Mouse (Mus musculus): Measurements from ENCODE around the gene Parn.
"Not testable (repeated sequence)": the region's sequence is repeated elsewhere in the genome, so short reads cannot be mapped to it uniquely, and the experiment has no call there.

Parn gene

DNA sequence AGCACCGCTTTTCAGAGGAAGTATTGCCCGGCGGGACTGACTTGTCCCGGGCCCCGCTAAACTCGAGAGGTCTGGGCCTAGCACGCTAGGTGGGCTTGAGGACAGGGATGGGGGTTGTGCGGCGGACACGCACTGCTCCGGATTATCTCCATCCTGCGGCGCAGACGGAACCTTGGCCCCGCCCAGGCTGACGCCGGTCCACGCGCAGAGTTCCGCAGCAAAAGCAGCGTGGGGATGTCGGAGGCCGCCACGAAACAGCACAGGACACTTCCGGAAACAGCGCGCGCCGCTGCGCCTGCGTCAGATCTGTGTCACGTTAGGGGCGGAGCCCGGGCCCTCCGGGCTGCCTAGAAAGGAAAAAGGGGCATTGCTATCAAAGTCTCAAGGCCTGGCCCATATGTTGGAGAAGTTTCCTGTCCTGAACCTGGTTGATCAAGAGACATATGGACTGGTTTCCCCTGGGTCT is at the start of gene Parn:
Gene Parn (minus strand): TSS at position 293 of the 466 bp plus-strand sequence.
- peak; percentile 82 for DNase-seq (ENCODE audit: low spot score)

DNA sequence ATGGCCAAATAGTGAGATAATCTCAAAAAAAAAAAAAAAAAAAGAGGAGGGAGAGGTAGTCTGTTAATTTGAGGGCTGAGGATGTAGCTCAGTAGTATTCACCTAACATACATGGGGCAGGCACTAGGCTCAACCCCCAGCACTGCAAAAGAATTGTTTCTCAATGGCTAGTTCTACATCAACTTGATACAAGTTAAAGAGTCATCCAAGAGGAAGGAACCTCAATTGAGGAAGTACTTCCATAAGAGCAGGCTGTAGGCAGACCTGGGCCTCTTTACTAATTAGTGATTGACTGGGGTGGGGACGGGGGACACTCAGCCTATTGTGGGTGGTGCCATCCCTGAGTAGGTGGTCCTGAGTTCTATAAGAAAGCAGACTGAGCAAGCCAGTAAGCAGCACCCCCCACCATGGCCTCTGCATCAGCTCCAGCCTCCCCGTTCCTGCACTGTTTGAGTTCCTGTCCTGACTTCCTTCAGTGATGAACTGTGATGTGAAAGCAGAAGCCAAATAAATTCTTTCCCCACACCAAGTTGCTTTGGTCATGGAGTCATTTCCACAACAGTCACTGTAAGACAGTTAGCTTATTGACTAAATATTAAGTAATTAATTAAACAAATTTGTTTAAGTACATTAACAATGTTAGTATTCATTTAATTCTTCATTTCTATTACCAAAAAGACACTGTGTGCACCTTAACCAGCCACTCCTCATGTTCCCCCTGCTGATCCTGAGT is 49.0 kb upstream of the Parn start:
- no peak for DNase-seq (ENCODE audit: low spot score)

DNA sequence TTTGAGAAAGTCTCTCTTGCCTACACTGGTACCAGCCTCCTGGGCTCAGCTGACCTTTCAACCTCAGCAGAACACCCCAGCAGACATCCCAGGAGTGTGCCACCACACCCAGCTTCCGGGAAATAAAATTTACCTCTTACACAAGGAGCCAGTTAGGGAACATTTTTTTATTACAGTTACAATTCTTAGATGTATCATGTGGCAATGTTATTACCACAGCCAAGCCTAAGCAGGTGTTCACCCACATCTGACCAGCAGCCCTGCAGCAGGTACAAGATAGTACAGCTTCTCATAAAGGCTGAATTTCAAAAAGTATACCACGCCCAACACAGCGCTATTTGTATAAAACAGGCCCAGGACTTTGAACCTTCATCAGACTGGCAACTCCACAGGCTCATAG is 46.9 kb upstream of the Parn start:
- no peak for DNase-seq (ENCODE audit: low spot score)

DNA sequence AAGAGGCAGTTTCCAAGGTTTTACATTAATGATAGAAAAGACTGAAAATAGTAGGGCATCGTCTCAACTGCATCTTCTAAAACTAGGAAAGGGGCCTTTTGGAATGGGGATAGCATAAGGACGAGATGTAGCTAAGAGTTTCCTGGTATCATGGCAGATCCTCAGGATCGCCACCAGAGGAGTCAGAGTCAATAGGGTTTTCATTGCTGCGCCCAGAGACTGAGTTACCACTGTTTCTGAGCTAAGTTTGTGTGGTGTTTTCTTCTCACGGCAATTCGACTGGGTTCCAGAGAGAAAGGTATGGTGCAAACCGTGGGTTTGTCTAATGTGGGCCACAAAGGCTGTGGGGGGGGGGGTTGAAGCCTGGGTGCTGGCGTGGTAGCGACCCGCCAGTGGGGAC is 36.7 kb upstream of the Parn start:
- DNase-seq (ENCODE audit: low spot score): no peak

DNA sequence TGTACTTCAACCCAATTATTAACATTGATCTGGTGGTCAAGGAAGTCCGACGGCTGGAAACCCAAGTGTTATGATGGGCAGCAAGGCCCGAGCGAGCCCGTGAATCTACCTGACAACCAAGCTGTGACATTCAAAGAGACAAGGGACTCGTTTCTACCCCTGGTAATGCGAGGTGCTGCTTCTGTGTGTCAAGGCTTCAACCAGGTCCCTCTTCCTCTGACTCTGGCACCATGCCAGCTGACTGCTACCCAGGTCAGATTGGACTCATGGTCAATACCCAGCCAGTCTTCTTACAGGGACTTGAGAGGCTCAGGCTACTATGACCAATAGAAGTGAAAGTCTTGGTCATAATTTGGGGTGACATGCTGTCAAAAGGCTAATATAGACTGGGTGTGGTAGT is 34.2 kb upstream of the Parn start:
- no peak for DNase-seq (ENCODE audit: low spot score)

DNA sequence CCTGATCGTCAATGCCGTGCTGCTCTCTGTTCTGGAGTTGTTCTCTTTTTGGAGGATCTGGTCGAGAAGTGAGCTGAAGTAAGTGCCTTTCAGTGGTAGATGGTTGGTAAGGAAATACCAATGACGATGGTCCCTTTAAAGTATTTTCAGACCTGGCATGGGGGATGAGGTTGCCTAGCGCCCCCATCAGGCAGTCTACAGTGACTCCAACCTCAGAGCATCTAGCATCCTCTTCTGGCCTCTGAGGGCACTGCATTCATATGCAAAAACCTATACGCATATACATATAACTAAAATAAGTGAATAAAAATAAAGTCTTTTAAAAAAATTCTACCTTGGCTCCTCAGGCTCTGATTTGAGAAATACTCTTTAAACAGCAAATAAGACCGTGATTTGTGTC is 31.0 kb upstream of the Parn start:
- DNase-seq (ENCODE audit: low spot score): no peak

DNA sequence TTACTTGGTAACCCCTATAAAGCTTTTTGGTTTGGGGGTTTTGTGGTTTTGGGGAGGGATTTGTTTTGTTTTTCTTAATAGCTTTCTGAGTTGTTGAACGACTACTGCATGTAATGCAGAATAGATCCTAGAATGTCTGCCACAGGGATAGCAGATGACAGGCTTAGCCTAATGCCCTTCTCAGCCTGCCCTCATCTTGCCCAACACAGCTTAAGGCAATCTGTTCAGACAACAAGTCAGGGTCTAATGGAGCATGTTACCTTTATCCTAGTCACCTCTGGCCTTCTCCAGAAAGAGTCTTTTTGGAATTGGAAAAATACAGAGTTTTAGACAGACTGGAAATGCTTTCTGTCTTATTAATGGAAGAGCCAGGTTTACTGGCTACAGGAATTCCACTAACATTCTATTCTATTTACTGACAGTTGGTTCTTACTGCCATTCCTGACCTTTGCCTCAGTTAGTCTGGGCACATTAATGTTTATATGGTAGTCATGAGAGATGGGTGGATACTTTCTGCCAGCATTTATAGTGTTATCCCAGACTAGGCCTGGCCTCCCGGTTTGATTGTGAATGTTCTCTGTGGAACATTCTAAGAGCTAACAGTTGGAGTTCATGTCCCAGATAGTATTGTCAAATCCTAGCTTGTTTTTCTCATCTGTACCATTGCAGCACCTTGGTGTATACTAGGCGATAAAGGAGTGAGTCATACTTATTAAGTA is 10.8 kb upstream of the Parn start:
- no peak for DNase-seq (ENCODE audit: low spot score)

DNA sequence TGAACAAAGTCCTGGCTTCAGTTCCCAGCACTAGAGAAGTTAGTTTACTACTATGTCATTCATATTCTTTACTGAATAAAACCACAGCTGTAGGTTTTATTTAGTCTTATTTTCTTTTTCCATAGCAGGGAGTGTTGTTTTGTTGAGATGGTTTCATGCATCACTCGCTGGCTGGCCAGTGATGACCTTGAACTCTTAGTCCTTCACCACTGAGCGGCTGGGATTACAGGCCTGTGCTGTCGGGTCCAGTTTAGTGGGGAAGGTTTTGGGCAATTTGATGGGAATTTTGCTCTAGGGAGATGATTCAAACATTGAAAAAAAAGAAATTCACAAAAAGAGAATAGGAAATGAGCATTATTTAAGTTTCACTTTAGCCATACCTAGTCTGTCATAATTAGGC is 6.5 kb upstream of the Parn start:
- no peak for DNase-seq (ENCODE audit: low spot score)

DNA sequence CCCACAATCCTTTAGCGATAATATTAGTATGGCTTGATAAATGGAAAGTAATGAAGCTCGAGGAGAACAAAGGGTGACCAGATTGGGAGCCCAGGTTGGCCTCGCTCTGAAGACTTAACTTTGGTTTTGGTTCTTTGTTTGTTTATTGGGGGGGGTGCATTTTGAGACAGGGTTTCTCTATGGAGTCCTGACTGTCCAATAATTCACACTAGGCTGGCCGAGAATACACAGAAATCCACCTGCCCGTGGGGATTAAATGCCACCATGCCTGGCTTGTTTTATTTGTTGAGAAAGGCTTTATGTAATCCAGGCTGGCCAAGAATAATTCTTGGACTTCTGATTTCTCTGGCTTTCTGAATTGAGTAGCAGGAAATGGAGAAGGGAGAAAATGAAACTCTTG is 5.1 kb upstream of the Parn start:
- no peak for DNase-seq (ENCODE audit: low spot score)

DNA sequence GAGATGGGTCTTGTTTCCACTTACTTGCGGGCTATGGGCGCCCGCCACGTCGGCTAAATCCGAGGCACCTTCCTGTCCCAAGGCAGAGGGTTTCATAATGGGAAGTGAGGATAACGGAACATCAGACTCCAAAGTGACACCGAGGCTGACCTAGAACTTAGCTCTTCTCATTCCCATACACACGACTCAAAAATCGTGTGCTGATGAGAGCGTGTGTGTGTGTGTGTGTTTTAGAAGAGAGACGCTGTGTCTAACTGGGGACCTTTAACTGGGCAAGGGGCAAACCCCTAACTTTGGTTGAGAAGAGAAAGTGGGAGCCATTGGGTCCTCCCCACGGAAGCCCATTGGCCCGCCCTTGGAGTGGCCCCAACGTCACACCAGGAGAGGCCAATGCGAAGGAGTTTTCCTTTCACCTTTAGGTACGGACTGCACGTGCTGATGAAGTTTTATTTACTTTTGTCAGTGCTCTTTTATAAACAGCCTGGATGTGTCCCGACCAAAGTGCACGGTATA is 4.5 kb upstream of the Parn start:
- DNase-seq (ENCODE audit: low spot score): peak; percentile 34

DNA sequence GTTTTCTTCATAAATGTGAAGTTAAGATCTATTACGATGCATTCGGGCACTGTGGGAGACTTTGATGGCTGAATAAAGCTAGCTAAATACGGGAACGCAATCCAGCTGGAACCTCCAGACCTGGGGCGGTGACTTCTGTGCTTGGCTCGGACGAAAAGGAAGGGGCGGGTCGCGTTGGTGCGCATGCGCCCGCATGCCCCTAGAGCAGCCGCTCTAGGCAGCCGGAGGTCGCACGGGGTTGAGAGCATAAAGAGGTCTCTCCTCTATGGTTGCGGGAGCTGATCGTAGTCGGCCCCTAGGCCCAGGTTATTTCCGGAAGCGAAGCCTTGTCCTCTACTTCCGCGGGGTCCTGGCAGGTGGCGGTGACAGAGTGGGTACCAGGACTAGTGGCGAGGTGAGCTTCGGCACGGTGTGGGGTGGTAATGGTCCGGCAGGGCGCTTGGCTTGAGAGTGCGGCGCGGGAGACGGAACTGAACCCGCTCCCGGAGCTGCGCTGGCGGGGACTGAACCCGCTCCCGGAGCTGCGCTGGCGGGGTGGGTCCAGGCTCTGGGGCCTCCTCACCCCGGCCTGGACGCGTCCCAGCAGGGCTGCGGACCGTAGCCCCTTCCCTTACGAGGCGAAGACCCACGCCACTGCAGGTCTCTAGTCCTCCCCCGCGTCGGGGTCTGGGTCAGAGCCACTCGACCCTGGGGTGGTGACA is 3.9 kb upstream of the Parn start, which contains the start of the genes Bfar and 3110001I22Rik:
Gene Bfar (plus strand): TSS at position 174 of the 701 bp plus-strand sequence.
Gene 3110001I22Rik (plus strand): TSS at position 245 of the 701 bp plus-strand sequence.
- peak; percentile 83 for DNase-seq (ENCODE audit: low spot score)

DNA sequence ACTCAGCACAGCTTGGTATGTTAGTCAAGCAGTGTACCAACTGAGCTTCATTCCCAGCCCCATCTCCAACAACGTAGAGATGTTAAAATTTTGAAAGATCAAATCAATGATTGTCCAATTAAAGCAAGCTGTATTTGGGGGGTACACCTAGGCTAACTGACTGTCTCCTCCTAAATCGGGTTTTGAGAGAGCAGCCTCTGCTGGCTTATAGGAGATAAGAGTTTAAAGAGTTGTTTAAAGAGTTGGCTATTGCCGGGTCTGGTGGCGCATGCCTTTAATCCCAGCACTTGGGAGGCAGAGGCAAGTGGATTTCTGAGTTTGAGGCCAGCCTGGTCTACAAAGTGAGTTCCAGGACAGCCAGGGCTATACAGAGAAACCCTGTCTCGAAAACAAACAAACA is 2.9 kb upstream of the Parn start:
- DNase-seq (ENCODE audit: low spot score): not testable (repeated sequence)

DNA sequence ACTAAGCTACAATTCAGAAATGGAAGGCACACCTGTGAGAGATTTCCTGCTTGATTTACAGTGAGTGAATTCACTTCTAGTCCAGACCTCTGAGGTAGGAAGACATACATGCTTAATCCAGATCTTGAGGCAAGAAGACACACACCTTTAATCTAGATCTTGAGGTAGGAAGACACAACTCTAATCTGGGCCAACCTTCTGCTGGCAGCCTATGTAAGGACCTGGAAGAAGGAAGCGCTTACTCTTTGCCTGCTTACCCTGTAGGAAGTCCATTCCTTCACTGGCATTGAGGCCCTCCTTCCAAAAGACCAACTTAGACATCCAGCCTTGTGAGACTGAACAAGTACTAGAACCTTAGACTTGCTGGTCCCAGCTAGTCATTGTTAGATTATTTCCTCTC is 1.3 kb upstream of the Parn start:
- no peak for DNase-seq (ENCODE audit: low spot score)

DNA sequence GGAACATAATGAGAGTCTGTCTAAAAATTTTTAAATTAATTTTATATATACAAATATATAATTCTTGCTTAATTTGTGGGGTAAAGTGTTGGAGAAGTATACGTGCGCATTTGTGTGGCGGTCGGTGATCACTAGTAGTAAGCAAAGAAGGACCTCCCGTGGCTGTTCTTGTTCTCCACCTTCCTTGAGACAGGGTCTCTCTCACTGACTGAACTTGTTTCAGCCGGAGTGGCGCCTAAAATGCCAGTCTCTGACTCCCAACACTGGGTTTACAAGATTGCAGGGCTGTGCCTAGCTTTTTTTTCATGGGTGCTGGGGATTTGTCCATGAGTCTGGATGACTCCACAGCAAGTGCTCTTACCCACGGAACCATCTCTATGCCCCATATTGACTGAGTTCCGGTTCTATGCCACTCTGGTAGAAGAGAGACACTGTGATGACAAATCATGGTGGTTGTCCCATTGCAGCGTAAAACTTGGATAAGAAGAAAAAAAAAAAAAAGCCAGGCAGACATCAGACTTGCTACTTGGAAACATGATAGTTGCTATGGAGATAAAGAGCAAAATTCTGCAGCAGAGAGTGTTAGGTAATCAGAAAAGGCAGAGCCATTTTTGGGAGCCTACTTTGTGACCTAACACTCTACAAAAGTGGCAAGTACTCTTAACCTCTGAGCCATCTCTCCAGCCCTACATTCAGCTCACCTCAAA is 585 bp upstream of the Parn start:
- DNase-seq (ENCODE audit: low spot score): no peak

DNA sequence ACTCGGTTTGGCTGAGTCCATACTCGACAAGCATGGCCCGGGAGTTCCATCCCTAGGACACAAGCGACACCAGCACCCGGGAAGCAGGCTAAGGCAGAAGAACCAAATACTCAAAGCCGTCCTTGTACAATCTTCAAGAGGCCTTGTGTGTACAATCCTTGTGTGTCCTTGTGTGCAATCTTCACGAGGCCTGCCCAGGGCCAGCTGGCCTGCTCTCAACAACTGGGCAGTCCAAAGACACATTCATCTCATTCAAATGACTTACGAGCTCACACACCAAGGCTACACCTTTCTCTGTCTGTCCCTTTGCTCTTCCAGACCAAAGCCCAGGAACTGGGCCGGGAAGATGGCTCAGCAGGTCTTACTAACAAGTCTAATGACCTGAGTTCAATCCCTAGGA is 7.2 kb downstream of the Parn start:
- DNase-seq (ENCODE audit: low spot score): no peak

DNA sequence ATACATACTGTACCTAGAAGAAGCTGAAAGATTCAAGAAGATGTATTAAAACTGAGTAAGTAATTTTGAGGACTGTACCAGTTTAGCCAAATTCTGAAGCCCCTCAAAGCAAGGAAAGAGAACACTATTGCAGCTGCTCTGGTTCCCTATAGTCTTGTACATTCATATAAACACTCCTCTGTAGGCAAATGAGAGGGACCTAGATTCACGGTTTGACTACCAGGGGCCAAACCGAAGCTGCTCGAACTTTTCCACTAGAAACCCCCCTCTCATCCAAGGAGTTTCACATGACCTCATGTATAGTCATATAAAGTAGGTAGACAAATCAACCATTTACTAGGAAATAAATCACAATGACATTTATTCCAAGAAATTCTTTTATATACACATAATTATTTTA is 9.1 kb downstream of the Parn start:
- DNase-seq (ENCODE audit: low spot score): no peak

DNA sequence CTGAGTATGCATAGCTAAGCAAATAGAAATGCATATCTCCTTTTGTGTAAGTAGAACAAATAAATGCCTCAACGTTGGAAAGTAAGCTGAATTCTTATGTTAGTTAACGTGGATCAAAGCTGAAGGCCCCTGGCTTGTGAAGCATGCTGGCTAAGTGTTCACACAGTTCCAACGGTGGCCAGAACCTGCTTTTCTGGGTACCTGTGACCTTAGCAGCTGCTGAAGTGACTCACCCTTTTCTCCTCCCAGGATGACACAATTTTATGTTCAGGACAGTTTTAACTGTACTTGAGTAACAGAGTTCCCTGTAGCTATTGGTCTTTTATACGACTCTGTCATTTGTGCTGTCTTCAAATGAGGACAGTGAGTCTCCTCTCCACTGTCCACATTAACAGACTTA is 22.0 kb downstream of the Parn start:
- DNase-seq (ENCODE audit: low spot score): no peak

DNA sequence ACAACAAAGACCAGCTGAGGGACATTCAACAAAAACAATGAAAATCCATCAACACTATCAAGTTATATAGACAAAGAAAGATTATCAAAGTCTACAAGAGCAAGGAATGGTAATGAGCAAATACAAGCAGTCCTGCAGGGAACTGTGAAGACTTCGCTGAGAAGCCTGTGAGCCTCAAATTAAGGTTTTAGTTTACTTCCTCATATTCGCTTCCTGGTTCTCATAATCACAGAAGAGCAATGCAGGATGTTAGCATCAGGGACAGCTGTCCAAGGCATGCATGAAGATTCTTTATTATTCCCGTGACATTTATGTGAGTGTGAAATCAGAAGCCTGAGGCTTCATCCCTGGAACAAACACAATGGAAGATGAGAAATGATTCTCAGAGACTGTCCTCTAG is 23.5 kb downstream of the Parn start:
- DNase-seq (ENCODE audit: low spot score): no peak

DNA sequence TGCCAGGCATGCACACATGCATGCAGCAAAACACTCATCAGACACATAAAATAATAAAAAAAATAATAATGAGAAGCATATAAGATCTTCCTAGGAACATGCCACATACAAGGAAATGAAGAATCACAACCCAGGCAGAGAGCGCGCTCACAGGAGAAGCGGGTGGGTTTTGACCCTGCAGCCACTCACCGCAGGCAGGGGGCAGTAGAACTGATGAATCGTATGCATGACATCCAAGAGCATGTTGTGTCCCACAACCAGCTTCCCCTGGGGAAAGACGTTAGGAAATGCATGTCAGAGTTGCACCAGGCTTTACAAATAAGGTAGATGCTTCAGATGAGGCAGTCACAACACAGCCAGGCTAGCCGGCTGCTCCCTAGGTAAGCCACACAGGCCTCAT is 27.9 kb downstream of the Parn start:
- no peak for DNase-seq (ENCODE audit: low spot score)

DNA sequence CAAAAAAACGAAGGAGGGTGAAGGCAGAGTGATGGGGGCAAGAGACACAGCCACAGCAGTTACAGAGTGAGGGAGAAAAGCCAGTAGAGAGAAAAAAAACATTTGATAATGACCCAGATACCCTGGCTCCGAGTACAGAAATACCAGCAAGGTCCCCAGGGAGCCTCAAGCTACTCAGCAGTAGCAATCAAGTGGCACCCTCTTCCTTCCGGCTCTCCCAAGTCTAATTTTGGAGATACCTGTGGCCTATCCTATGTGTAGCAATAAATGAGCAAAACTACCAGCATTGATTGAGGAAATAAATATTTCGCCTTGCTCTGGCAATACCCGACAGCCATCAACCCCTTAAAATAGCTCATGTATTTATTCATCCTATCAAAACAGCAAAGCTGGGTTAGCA is 28.5 kb downstream of the Parn start:
- DNase-seq (ENCODE audit: low spot score): no peak

DNA sequence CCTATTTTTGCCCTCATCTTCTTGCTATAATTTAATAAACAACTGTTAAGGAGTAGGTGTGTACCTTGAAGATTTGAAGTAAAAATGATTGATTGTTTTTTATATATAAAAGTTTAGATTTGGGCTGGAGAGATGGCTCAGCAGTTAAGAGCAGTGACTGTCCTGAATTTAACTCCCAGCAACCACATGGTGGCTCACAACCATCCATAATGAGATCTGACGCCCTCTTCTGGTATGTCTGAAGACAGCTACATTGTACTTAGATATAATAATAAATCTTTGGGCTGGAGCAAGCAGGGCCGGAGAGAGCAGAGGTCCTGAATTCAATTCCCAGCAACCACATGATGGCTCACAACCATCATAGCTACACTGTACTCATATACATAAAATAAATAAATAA is 29.8 kb downstream of the Parn start:
- DNase-seq (ENCODE audit: low spot score): not testable (repeated sequence)

DNA sequence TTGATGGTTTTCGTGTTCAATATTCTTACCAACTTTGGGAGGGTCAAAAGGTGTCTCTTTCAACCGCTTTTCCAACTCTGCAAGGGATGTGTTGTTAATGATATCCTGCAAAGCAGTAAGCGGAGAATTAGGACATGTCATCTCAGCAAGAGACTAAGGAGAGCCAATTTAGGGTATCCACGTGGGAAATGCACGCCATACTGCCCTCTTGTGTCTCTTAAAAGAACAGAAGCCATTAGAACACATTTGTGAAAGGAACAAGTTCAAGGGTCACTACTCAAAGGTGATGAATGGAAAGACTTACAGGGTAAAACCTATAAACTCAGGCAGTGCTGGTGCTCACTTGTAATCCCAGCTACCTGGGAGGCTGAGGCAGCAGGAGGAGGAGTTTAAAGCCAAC is 39.6 kb downstream of the Parn start:
- no peak for DNase-seq (ENCODE audit: low spot score)
